Mouse (Mus musculus): ENCODE measurements around the gene Rrp1b.

GRCm38 (mm10) chr17:32048351-32048750, 12.5 kb downstream of the Rrp1b start:
- TF ChIP-seq MAX (IDR thresholded peaks at IDR 0.05; ENCODE audit: low read length): no peak
- no peak for TF ChIP-seq POLR2A (IDR thresholded peaks at IDR 0.05; ENCODE audit: control insufficient read depth in 1 of 2, insufficient read depth in 1 of 2, low read depth in 1 of 2, low read length in 2 of 2, poor library complexity in 1 of 2)
- no peak for TF ChIP-seq RCOR1 (IDR thresholded peaks at IDR 0.05; ENCODE audit: low read depth, low read length)
- TF ChIP-seq CTCF (IDR thresholded peaks at IDR 0.05 in 2 of 3, conservative IDR thresholded peaks at IDR 0.05 in 1 of 3; ENCODE audit: control insufficient read depth in 1 of 3, insufficient read depth in 1 of 3, low read depth in 2 of 3, low read length in 3 of 3, poor library complexity in 1 of 3, severe bottlenecking in 1 of 3): no peak
- no peak for TF ChIP-seq MEF2A (IDR thresholded peaks at IDR 0.05; ENCODE audit: extremely low read depth, insufficient replicate concordance, low read depth, low read length, poor library complexity, severe bottlenecking)
- TF ChIP-seq TCF12 (IDR thresholded peaks at IDR 0.05; ENCODE audit: low read depth, low read length): no peak
- TF ChIP-seq ZKSCAN1 (IDR thresholded peaks at IDR 0.05; ENCODE audit: low read depth, low read length): no peak
- TF ChIP-seq RAD21 (IDR thresholded peaks at IDR 0.05; ENCODE audit: low read depth, low read length): no peak
- TF ChIP-seq ZC3H11A (IDR thresholded peaks at IDR 0.05; ENCODE audit: low read depth, low read length): no peak
- TF ChIP-seq UBTF (IDR thresholded peaks at IDR 0.05; ENCODE audit: borderline replicate concordance, insufficient read depth, low read depth, low read length): no peak
- no peak for TF ChIP-seq EP300 (IDR thresholded peaks at IDR 0.05; ENCODE audit: low read depth in 1 of 2, low read length in 2 of 2)
